Mouse (Mus musculus) intestine, embryonic 16.5 days (tissue): ENCODE data around the gene Gm49383. TPM values are rescaled to one million over a fixed set of nuclear protein-coding genes. Genes with fewer than 3 reads are reported as not detected.

ENCODE experiments used
- ATAC-seq: fragments of 200-750 bp; cut with Nextera tagmentation; 2 replicates; pipeline ENCODE4 v1.8.0; 2017; ENCODE audit warnings: moderate TSS enrichment, moderate library complexity
- H3K27ac ChIP-seq: fragments of 300-500 bp; sonication (generic); 2 replicates; pipeline ENCODE4 v1.5.1; 2014; ENCODE audit warnings: mild to moderate bottlenecking, low read length
- H3K27me3 ChIP-seq: fragments of 300-500 bp; sonication (generic); replicated peaks from 2 replicates; pipeline ENCODE4 v1.6.1; 2014; ENCODE audit warnings: low read length, control low read depth, mixed read lengths; ENCODE audit not compliant: control insufficient read depth, insufficient read depth
- H3K36me3 ChIP-seq: fragments of 300-500 bp; sonication (generic); 2 replicates; pipeline ENCODE4 v1.6.1; 2014; ENCODE audit warnings: low read length, control low read depth; ENCODE audit not compliant: control insufficient read depth, insufficient read depth
- H3K4me1 ChIP-seq: fragments of 300-500 bp; sonication (generic); 2 replicates; pipeline ENCODE4 v1.6.1; 2014; ENCODE audit warnings: low read length, control low read depth, mixed read lengths; ENCODE audit not compliant: control insufficient read depth, insufficient read depth
- H3K4me2 ChIP-seq: fragments of 300-500 bp; sonication (generic); 2 replicates; pipeline ENCODE4 v1.6.1; 2014; ENCODE audit warnings: low read depth, low read length, control low read depth
- H3K4me3 ChIP-seq: fragments of 300-500 bp; sonication (generic); 2 replicates; pipeline ENCODE4 v1.5.1; 2014; ENCODE audit warnings: mild to moderate bottlenecking, low read length
- H3K9ac ChIP-seq: fragments of 300-500 bp; sonication (generic); 2 replicates; pipeline ENCODE4 v1.6.1; 2014; ENCODE audit warnings: low read depth, low read length
- H3K9me3 ChIP-seq: fragments of 300-500 bp; sonication (generic); 2 replicates; pipeline ENCODE4 v1.6.1; 2016; ENCODE audit warnings: low read length, control low read depth; ENCODE audit not compliant: control insufficient read depth
- WGBS: fragments of 180-500 bp; shearing (Covaris S2); extraction: QIAGEN DNeasy Blood & Tissue Kit; methylation state at CpG from one replicate; pipeline ENCODE4 v1.1.7; 2014; 5-methylcytosine and 5-hydroxymethylcytosine counted together
- polyA plus RNA-seq: library from polyadenylated mRNA; unstranded; fragments of >200 nt; fragmentation: Nextera tagmentation; extraction: Ambion mirVana; gene quantifications from 2 replicates; pipeline ENCODE4 v1.2.1, GENCODE M21; 2015

Gm49383 gene
- polyA plus RNA-seq, 1 experiment from 2014 or later, result 24.2 TPM

DNA sequence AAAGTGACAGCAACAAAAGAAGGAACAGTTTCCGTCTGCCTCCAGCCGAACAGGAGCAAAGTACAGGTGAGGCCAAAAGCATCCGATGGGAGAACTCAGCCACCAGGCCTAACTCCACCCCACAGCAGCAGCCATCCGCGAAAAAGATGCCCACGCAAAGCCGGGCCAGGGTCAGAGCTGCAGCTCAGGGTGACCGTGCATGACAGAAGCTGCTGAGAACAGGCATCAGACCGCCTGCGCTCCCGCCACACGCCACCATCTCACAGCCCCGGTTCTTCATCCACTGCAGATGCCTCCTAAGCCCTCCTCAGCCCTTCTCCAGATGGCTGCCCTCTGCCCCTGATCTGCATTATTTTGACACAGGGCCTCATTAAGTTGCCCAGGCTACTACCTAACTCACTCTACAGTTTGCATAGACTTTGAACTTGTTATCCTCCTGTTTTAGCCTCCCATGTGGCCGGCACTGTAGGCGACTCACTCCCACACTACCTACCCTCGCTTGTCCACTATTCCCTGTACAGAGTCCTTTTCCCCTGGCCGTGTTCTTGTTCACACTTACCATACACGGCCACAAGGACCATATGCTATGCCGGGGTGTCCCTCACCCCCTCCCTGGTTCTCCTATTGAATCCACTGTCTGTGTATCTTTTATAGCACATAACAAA, 23.8 kb upstream of the Gm49383 start:
- WGBS, result 91% methylated on average over 19 of the region's 19 CpGs
- H3K36me3 ChIP-seq, result peaks cover 11% of the 10 kb centered on the region

GRCm38 (mm10) chr12:69216587-69216986, 19.7 kb upstream of the Gm49383 start:
- no peaks in the 10 kb centered on the region for H3K27me3 ChIP-seq
- H3K4me3 ChIP-seq, result no peak overlapping the region
- no peak overlapping the region for H3K9ac ChIP-seq
- H3K4me2 ChIP-seq, result no peak overlapping the region
- H3K9me3 ChIP-seq, result no peaks in the 10 kb centered on the region
- H3K36me3 ChIP-seq, result peaks cover 13% of the 10 kb centered on the region
- no peaks in the 10 kb centered on the region for H3K4me1 ChIP-seq
- H3K27ac ChIP-seq, result no peak overlapping the region
- 95% methylated on average over 7 of the region's 7 CpGs for WGBS
- no peak for ATAC-seq

More for the DNA sequence above, 23.8 kb upstream of the Gm49383 start:
- H3K9ac ChIP-seq, result no peak overlapping the region
- H3K27me3 ChIP-seq, result no peaks in the 10 kb centered on the region
- no peaks in the 10 kb centered on the region for H3K9me3 ChIP-seq
- H3K4me3 ChIP-seq, result no peak overlapping the region
- no peak overlapping the region for H3K27ac ChIP-seq
- no peak; the same call in 1 of the 2 replicates for ATAC-seq
- no peak overlapping the region for H3K4me2 ChIP-seq
- no peaks in the 10 kb centered on the region for H3K4me1 ChIP-seq

GRCm38 (mm10) chr12:69215000-69215785, 18.3 kb upstream of the Gm49383 start:
- no peak overlapping the region for H3K27ac ChIP-seq
- H3K27me3 ChIP-seq, result no peaks in the 10 kb centered on the region
- no peaks in the 10 kb centered on the region for H3K4me1 ChIP-seq
- H3K36me3 ChIP-seq, result peaks cover 16% of the 10 kb centered on the region
- ATAC-seq, result no peak
- H3K4me3 ChIP-seq, result no peak overlapping the region
- H3K4me2 ChIP-seq, result no peak overlapping the region
- H3K9ac ChIP-seq, result no peak overlapping the region
- WGBS, result 88% methylated on average over 3 of the region's 3 CpGs
- no peaks in the 10 kb centered on the region for H3K9me3 ChIP-seq

- Histone ChIP-seq H3K27me3 (no peaks in the 10 kb centered on the region), H3K27ac (no peak overlapping the region), H3K36me3 (peaks cover 16% of the 10 kb centered on the region), H3K4me3 (no peak overlapping the region), H3K9ac (no peak overlapping the region), H3K4me1 (no peaks in the 10 kb centered on the region), H3K4me2 (no peak overlapping the region), H3K9me3 (no peaks in the 10 kb centered on the region)
- no peak for ATAC-seq
- 93% methylated on average over 7 of the region's 7 CpGs for WGBS
Measured at GRCm38 (mm10) chr12:69214393-69214792, 17.5 kb upstream of the Gm49383 start.

DNA sequence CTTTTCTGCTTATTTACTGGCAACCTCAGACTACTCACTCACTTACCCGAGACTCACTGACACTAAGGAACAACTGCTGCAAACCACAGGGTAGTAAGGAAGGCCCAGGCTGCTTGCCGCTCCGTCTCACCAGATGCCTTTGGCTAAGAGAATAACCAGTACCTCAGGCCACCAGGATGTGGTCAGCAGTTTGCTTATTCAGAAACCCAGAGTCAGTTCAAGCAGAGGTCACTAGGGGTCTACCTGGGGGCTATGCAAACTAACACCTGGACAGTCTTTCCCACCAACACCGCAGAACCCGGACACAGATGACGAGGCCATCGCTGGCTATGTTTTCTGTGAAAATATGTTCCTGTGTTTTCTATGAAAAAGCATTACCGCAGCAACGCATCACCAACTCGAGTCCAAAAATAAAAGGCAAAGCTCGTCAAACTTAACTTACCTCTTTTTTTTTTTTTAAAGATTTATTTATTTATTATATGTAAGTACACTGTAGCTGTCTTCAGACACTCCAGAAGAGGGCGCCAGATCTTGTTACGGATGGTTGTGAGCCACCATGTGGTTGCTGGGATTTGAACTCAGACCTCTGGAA, 16.4 kb upstream of the Gm49383 start:
- 92% methylated on average over 13 of the region's 13 CpGs for WGBS
- Histone ChIP-seq H3K9me3 (no peaks in the 10 kb centered on the region), H3K27me3 (no peaks in the 10 kb centered on the region), H3K4me1 (no peaks in the 10 kb centered on the region), H3K36me3 (peaks cover 16% of the 10 kb centered on the region), H3K9ac (no peak overlapping the region), H3K4me2 (no peak overlapping the region), H3K27ac (no peak overlapping the region), H3K4me3 (no peak overlapping the region)
- no peak for ATAC-seq

DNA sequence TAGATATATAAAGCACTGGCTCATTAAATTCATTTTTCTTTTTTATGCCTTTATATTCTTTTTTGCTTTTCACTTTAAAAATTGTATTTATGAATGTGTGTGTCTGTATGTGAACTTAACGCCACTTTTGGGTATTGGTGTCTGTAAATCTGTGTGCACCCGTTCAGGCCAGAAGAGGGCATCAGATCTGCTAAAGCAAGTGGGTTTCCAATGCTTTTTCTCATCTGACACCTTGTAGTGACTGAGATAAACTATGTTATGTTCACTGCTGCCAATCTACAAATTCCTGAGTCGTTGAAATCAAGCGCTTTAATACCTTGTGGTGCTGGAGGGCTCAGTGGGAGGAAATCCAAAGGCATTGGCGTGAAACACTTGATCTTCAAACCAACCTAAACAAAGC, 14.2 kb upstream of the Gm49383 start:
- no peak for ATAC-seq
- Histone ChIP-seq H3K36me3 (peaks cover 7% of the 10 kb centered on the region), H3K4me2 (no peak overlapping the region), H3K27ac (no peak overlapping the region), H3K9ac (no peak overlapping the region), H3K4me3 (no peak overlapping the region), H3K9me3 (no peaks in the 10 kb centered on the region), H3K27me3 (no peaks in the 10 kb centered on the region), H3K4me1 (no peaks in the 10 kb centered on the region)
- WGBS, result 79% methylated on average over 5 of the region's 5 CpGs

DNA sequence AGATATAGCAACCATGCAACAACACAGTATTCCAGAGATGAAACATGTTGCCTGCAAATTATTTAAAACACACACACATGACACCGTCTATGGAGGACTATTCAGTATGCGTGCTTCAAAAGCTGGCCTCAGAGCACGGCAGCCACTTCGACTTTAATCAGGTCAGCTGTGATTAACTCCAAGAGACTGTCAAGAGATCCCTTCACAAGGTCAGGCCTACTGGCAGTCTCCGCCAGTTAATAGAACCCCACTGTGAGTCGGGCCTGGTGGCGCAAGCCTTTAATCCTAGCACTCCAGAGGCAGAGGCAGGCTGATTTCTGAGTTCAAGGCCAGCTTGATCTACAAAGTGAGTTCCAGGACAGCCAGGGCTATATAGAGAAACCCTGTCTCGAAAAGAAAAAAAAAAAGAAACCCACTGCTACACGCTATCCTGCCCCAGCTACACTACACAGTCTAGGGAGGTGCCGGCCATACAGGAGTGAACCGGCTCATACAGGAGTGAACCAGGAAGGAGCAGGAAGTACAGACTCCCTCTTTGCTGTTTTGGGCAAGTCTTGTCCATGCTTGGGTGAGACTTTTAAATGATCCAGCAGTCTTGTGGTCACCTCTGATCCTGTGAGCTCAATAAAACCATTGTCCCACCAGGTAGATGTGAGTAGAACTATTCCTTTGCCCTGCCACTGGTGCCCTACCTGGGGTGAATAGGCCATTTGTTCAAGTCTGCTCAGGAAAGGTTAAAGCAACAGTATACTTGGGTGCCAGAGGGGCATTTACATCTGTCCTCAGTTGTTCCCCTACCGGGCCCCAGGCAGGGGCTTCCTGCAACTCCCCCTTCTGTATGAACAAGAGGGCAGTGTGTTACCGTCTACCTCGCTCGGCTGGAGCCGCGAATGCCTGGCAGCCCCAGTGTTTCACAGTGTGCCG, 13.4 kb upstream of the Gm49383 start:
- Histone ChIP-seq H3K27ac (no peak overlapping the region), H3K27me3 (no peaks in the 10 kb centered on the region), H3K4me3 (no peak overlapping the region), H3K9ac (no peak overlapping the region), H3K4me1 (no peaks in the 10 kb centered on the region), H3K36me3 (peaks cover 7% of the 10 kb centered on the region), H3K9me3 (no peaks in the 10 kb centered on the region), H3K4me2 (no peak overlapping the region)
- whole genome bisulfite sequencing, result 92% methylated on average over 18 of the region's 18 CpGs
- no peak for ATAC-seq

DNA sequence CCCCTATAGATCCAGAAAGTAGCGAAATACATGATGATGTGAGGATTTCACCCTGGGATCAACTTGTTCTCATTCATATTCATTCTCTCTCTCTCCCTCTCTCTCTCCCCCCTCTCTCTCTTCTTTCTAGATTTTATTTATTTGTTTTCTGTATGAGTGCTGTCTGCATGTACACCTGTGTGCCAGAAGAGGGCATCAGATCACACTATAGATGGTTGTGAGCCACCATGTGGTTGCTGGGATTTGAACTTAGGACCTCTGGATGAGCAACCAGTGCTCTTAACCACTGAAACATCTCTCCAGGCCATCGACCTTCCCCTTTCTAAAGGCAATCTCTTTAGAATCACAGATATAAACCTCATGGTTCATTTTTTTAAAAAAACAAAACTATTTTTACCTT, 11.6 kb upstream of the Gm49383 start:
- ATAC-seq, result no peak
- no peak overlapping the region for H3K4me2 ChIP-seq
- H3K27me3 ChIP-seq, result no peaks in the 10 kb centered on the region
- H3K9ac ChIP-seq, result no peak overlapping the region
- WGBS, result 93% methylated on average over 2 of the region's 2 CpGs
- no peak overlapping the region for H3K4me3 ChIP-seq
- no peaks in the 10 kb centered on the region for H3K4me1 ChIP-seq
- no peak overlapping the region for H3K27ac ChIP-seq
- H3K9me3 ChIP-seq, result no peaks in the 10 kb centered on the region
- H3K36me3 ChIP-seq, result peaks cover 5% of the 10 kb centered on the region

- no peak overlapping the region for H3K9ac ChIP-seq
- peaks cover 5% of the 10 kb centered on the region for H3K36me3 ChIP-seq
- no peak overlapping the region for H3K27ac ChIP-seq
- no peak for ATAC-seq
- H3K4me3 ChIP-seq, result no peak overlapping the region
- WGBS, result 90% methylated on average over 7 of the region's 7 CpGs
- H3K9me3 ChIP-seq, result no peaks in the 10 kb centered on the region
- no peak overlapping the region for H3K4me2 ChIP-seq
- no peaks in the 10 kb centered on the region for H3K27me3 ChIP-seq
- H3K4me1 ChIP-seq, result no peaks in the 10 kb centered on the region
Measured at GRCm38 (mm10) chr12:69207926-69208325, 11.0 kb upstream of the Gm49383 start.
